Mouse (Mus musculus) MEL (cell line): ENCODE measurements around the gene Eml2. TPM values are rescaled to one million over a fixed set of nuclear protein-coding genes. Genes with fewer than 3 reads are reported as not detected.

Experiments used
- polyA plus RNA-seq, 2 experiments: library from polyadenylated mRNA; stranded (reverse) in 1 of 2; unstranded in 1 of 2; fragments of >175 nt in 1 of 2; fragments of >200 nt in 1 of 2; gene quantifications; 2 replicates each; pipeline versions ENCODE4 v1.2.1 to v1.2.4; 2012; ENCODE audit warnings: low replicate concordance in 2 of 2, low read depth in 1 of 2; ENCODE audit not compliant: insufficient read length in 2 of 2, insufficient read depth in 1 of 2, missing spikeins in 1 of 2
- total RNA-seq: library from RNA; depleted of rRNA; stranded (reverse); fragments of 300-350 nt; gene quantifications from 2 replicates; pipeline ENCODE4 v1.2.3, GENCODE M21; 2012; rRNA removed

Eml2 gene
- total and polyA plus RNA-seq, 3 experiments, result 22.0 to 43.6 TPM; not detected in 1

Other genes with a start within 250 kb of the Eml2 start
- not detected in 2 replicates for gene Nanos2, start 189.0 kb upstream of the Eml2 start, total RNA-seq
- not detected for gene Nanos2, start 189.0 kb upstream of the Eml2 start, polyA plus RNA-seq
- gene Mypop, start 185.2 kb upstream of the Eml2 start, total RNA-seq, result 0.95 and 1.2 TPM in 2 replicates
- gene Mypop, start 185.2 kb upstream of the Eml2 start, polyA plus RNA-seq, result 1 to 10 TPM in 1 of 2 experiments, not detected in 1; 6.5 TPM
- 27.8 and 33.1 TPM in 2 replicates for gene Irf2bp1, start 172.4 kb upstream of the Eml2 start, total RNA-seq
- gene Irf2bp1, start 172.4 kb upstream of the Eml2 start, polyA plus RNA-seq, result 10 to 100 TPM in 1 of 2 experiments, not detected in 1; 41.1 TPM
- gene Foxa3, start 152.9 kb upstream of the Eml2 start, total RNA-seq, result not detected in 2 replicates
- gene Foxa3, start 152.9 kb upstream of the Eml2 start, polyA plus RNA-seq, result not detected
- gene Sympk, start 152.0 kb upstream of the Eml2 start, total RNA-seq, result 108 and 122 TPM in 2 replicates
- gene Sympk, start 152.0 kb upstream of the Eml2 start, polyA plus RNA-seq, result 100 to 1,000 TPM in 1 of 2 experiments, not detected in 1; 226 TPM
- 0.16 and 0.23 TPM in 2 replicates for gene Rsph6a, start 121.7 kb upstream of the Eml2 start, total RNA-seq
- under 1 TPM in 1 of 2 experiments, not detected in 1; 0.04 TPM for gene Rsph6a, start 121.7 kb upstream of the Eml2 start, polyA plus RNA-seq
- gene Dmwd, start 100.2 kb upstream of the Eml2 start, total RNA-seq, result 18.3 and 19.4 TPM in 2 replicates
- gene Dmwd, start 100.2 kb upstream of the Eml2 start, polyA plus RNA-seq, result 10 to 100 TPM; 51.5 to 70.3 TPM
- gene Dmpk, start 92.6 kb upstream of the Eml2 start, total RNA-seq, result 4.1 and 5.4 TPM in 2 replicates
- gene Dmpk, start 92.6 kb upstream of the Eml2 start, polyA plus RNA-seq, result 10 to 100 TPM in 1 of 2 experiments, not detected in 1; 29.3 TPM
- 2.7 and 3.0 TPM in 2 replicates for gene Six5, start 81.8 kb upstream of the Eml2 start, total RNA-seq
- 1 to 10 TPM in 1 of 2 experiments, not detected in 1; 7.7 TPM for gene Six5, start 81.8 kb upstream of the Eml2 start, polyA plus RNA-seq
- not detected in 2 replicates for gene Gm4969, start 58.1 kb upstream of the Eml2 start, total RNA-seq
- not detected for gene Gm4969, start 58.1 kb upstream of the Eml2 start, polyA plus RNA-seq
- 11.5 and 13.7 TPM in 2 replicates for gene Fbxo46, start 56.6 kb upstream of the Eml2 start, total RNA-seq
- gene Fbxo46, start 56.6 kb upstream of the Eml2 start, polyA plus RNA-seq, result 10 to 100 TPM in 1 of 2 experiments, not detected in 1; 10.1 TPM
- gene Qpctl, start 27.1 kb upstream of the Eml2 start, total RNA-seq, result 3.1 and 3.4 TPM in 2 replicates
- gene Qpctl, start 27.1 kb upstream of the Eml2 start, polyA plus RNA-seq, result 1 to 10 TPM in 1 of 2 experiments, not detected in 1; 6.5 TPM
- gene Snrpd2, start 26.7 kb upstream of the Eml2 start, total RNA-seq, result 333 and 345 TPM in 2 replicates
- gene Snrpd2, start 26.7 kb upstream of the Eml2 start, polyA plus RNA-seq, result 100 to 1,000 TPM in 1 of 2 experiments, not detected in 1; 234 TPM
- 0.49 and 0.65 TPM in 2 replicates for gene Gipr, start 10.3 kb upstream of the Eml2 start, total RNA-seq
- gene Gipr, start 10.3 kb upstream of the Eml2 start, polyA plus RNA-seq, result 1 to 10 TPM in 1 of 2 experiments, not detected in 1; 2.1 TPM
- 0.07 and 0.19 TPM in 2 replicates for gene Gpr4, start 36.1 kb downstream of the Eml2 start, total RNA-seq
- under 1 TPM in 1 of 2 experiments, not detected in 1; 0.15 TPM for gene Gpr4, start 36.1 kb downstream of the Eml2 start, polyA plus RNA-seq
- 16.3 and 18.5 TPM in 2 replicates for gene Opa3, start 51.9 kb downstream of the Eml2 start, total RNA-seq
- gene Opa3, start 51.9 kb downstream of the Eml2 start, polyA plus RNA-seq, result 10 to 100 TPM; 37.2 to 85.4 TPM
- 121 and 130 TPM in 2 replicates for gene Vasp, start 95.4 kb downstream of the Eml2 start, total RNA-seq
- 100 to 1,000 TPM in 1 of 2 experiments, not detected in 1; 185 TPM for gene Vasp, start 95.4 kb downstream of the Eml2 start, polyA plus RNA-seq
- gene Ppm1n, start 103.6 kb downstream of the Eml2 start, total RNA-seq, result not detected in 2 replicates
- gene Ppm1n, start 103.6 kb downstream of the Eml2 start, polyA plus RNA-seq, result not detected
- 0.27 and 0.52 TPM in 2 replicates for gene Rtn2, start 106.2 kb downstream of the Eml2 start, total RNA-seq
- gene Rtn2, start 106.2 kb downstream of the Eml2 start, polyA plus RNA-seq, result 1 to 10 TPM in 1 of 2 experiments, not detected in 1; 1.4 TPM
- gene Fosb, start 133.6 kb downstream of the Eml2 start, total RNA-seq, result 0.04 and 0.10 TPM in 2 replicates
- gene Fosb, start 133.6 kb downstream of the Eml2 start, polyA plus RNA-seq, result under 1 TPM in 1 of 2 experiments, not detected in 1; 0.49 TPM
- 22.2 and 25.9 TPM in 2 replicates for gene Ercc1, start 168.4 kb downstream of the Eml2 start, total RNA-seq
- 10 to 100 TPM in 1 of 2 experiments, not detected in 1; 37.5 TPM for gene Ercc1, start 168.4 kb downstream of the Eml2 start, polyA plus RNA-seq
- 26.2 and 43.9 TPM in 2 replicates for gene Cd3eap, start 183.1 kb downstream of the Eml2 start, total RNA-seq
- gene Cd3eap, start 183.1 kb downstream of the Eml2 start, polyA plus RNA-seq, result 10 to 100 TPM in 1 of 2 experiments, not detected in 1; 49.8 TPM
- gene Ppp1r13l, start 183.3 kb downstream of the Eml2 start, total RNA-seq, result 1.0 and 1.5 TPM in 2 replicates
- gene Ppp1r13l, start 183.3 kb downstream of the Eml2 start, polyA plus RNA-seq, result 10 to 100 TPM in 1 of 2 experiments, not detected in 1; 15.9 TPM
- 29.4 and 34.4 TPM in 2 replicates for gene Ercc2, start 205.6 kb downstream of the Eml2 start, total RNA-seq
- 10 to 100 TPM in 1 of 2 experiments, not detected in 1; 44.5 TPM for gene Ercc2, start 205.6 kb downstream of the Eml2 start, polyA plus RNA-seq
- gene Klc3, start 227.7 kb downstream of the Eml2 start, total RNA-seq, result 2.7 and 3.6 TPM in 2 replicates
- gene Klc3, start 227.7 kb downstream of the Eml2 start, polyA plus RNA-seq, result under 1 TPM in 1 of 2 experiments, not detected in 1; 0.42 TPM
- gene Ckm, start 228.4 kb downstream of the Eml2 start, total RNA-seq, result not detected in 2 replicates
- gene Ckm, start 228.4 kb downstream of the Eml2 start, polyA plus RNA-seq, result not detected